Mouse (Mus musculus) heart, embryonic 11.5 days (tissue): ENCODE data around the gene Slc9a1. TPM values are rescaled to one million over a fixed set of nuclear protein-coding genes. Genes with fewer than 3 reads are reported as not detected.

Source experiments
- ATAC-seq: fragments of 200-750 bp; cut with Nextera tagmentation; replicated peaks from 2 replicates; pipeline ENCODE4 v1.8.0; 2017; ENCODE audit warnings: moderate library complexity; ENCODE audit not compliant: insufficient number of reproducible peaks, low FRiP score, low TSS enrichment
- H3K27ac ChIP-seq: fragments of 300-500 bp; sonication (generic); 2 replicates; pipeline ENCODE4 v1.5.1; 2014; ENCODE audit warnings: mild to moderate bottlenecking, low read depth, low read length
- H3K27me3 ChIP-seq: fragments of 300-500 bp; sonication (generic); 2 replicates; pipeline ENCODE4 v1.6.1; 2014; ENCODE audit warnings: mild to moderate bottlenecking, low read length, mixed read lengths; ENCODE audit not compliant: control insufficient read depth, insufficient read depth
- H3K36me3 ChIP-seq: fragments of 300-500 bp; sonication (generic); 2 replicates; pipeline ENCODE4 v1.6.1; 2014; ENCODE audit warnings: mild to moderate bottlenecking, low read length, moderate library complexity, mixed read lengths; ENCODE audit not compliant: control insufficient read depth, insufficient read depth
- H3K4me1 ChIP-seq: fragments of 300-500 bp; sonication (generic); 2 replicates; pipeline ENCODE4 v1.6.1; 2014; ENCODE audit warnings: low read length; ENCODE audit not compliant: control insufficient read depth, insufficient read depth
- H3K4me2 ChIP-seq: fragments of 300-500 bp; sonication (generic); 2 replicates; pipeline ENCODE4 v1.6.1; 2014; ENCODE audit warnings: mild to moderate bottlenecking, moderate library complexity
- H3K4me3 ChIP-seq: fragments of 300-500 bp; sonication (generic); 2 replicates; pipeline ENCODE4 v1.5.1; 2014; ENCODE audit warnings: low read depth, low read length
- H3K9ac ChIP-seq: fragments of 300-500 bp; sonication (generic); 2 replicates; pipeline ENCODE4 v1.6.1; 2014; ENCODE audit warnings: mild to moderate bottlenecking, low read depth, low read length, moderate library complexity
- H3K9me3 ChIP-seq: fragments of 300-500 bp; sonication (generic); replicated peaks from 2 replicates; pipeline ENCODE4 v1.6.1; 2016; ENCODE audit warnings: low read length; ENCODE audit not compliant: control insufficient read depth
- WGBS: fragments of 180-500 bp; shearing (Covaris S2); extraction: QIAGEN DNeasy Blood & Tissue Kit; methylation state at CpG from one replicate; pipeline ENCODE4 v1.1.7; 2014; ENCODE audit not compliant: insufficient replicate concordance; 5-methylcytosine and 5-hydroxymethylcytosine counted together
- polyA plus RNA-seq: library from polyadenylated mRNA; unstranded; fragments of >200 nt; fragmentation: Nextera tagmentation; extraction: Ambion mirVana; gene quantifications from 2 replicates; pipeline ENCODE4 v1.2.1, GENCODE M21; 2014

Slc9a1 gene
- polyA plus RNA-seq, 1 experiment from 2014 or later, result 4.8 TPM

GRCm38 (mm10) chr4:133431508-133431907 is 62.0 kb downstream of the Slc9a1 start:
- WGBS, result 83% methylated on average over 6 of the region's 6 CpGs
- Histone ChIP-seq H3K27ac (no peak overlapping the region), H3K9me3 (no peaks in the 10 kb centered on the region), H3K9ac (no peak overlapping the region), H3K36me3 (no peaks in the 10 kb centered on the region), H3K27me3 (no peaks in the 10 kb centered on the region), H3K4me3 (no peak overlapping the region), H3K4me2 (no peak overlapping the region), H3K4me1 (no peaks in the 10 kb centered on the region)
- no peak for ATAC-seq

GRCm38 (mm10) chr4:133432560-133433171 is 63.2 kb downstream of the Slc9a1 start:
- WGBS, result 14% methylated on average over 17 of the region's 17 CpGs
- no peaks in the 10 kb centered on the region for H3K9me3 ChIP-seq
- H3K4me1 ChIP-seq, result no peaks in the 10 kb centered on the region
- no peak overlapping the region for H3K27ac ChIP-seq
- ATAC-seq, result no peak
- no peaks in the 10 kb centered on the region for H3K27me3 ChIP-seq
- H3K4me2 ChIP-seq, result peak overlapping the region; percentile 14; the same call in 1 of the 2 replicates
- H3K9ac ChIP-seq, result no peak overlapping the region
- H3K36me3 ChIP-seq, result no peaks in the 10 kb centered on the region
- no peak overlapping the region for H3K4me3 ChIP-seq

GRCm38 (mm10) chr4:133435921-133436320 is 66.4 kb downstream of the Slc9a1 start:
- ATAC-seq, result no peak
- H3K27ac ChIP-seq, result no peak overlapping the region
- no peak overlapping the region for H3K4me2 ChIP-seq
- H3K9ac ChIP-seq, result no peak overlapping the region
- no peaks in the 10 kb centered on the region for H3K27me3 ChIP-seq
- H3K9me3 ChIP-seq, result no peaks in the 10 kb centered on the region
- no peak overlapping the region for H3K4me3 ChIP-seq
- H3K36me3 ChIP-seq, result no peaks in the 10 kb centered on the region
- 82% methylated on average over 11 of the region's 11 CpGs for WGBS
- peaks cover 14% of the 10 kb centered on the region for H3K4me1 ChIP-seq

GRCm38 (mm10) chr4:133439460-133440376 is 70.2 kb downstream of the Slc9a1 start:
- H3K4me3 ChIP-seq, result no peak overlapping the region
- no peaks in the 10 kb centered on the region for H3K27me3 ChIP-seq
- no peaks in the 10 kb centered on the region for H3K36me3 ChIP-seq
- WGBS, result 9% methylated on average over 17 of the region's 17 CpGs
- H3K9me3 ChIP-seq, result no peaks in the 10 kb centered on the region
- H3K4me2 ChIP-seq, result peak overlapping the region; percentile 60
- peak overlapping the region; percentile 2 for H3K9ac ChIP-seq
- peak; percentile 49; the same call in 1 of the 2 replicates for ATAC-seq
- H3K4me1 ChIP-seq, result peaks cover 14% of the 10 kb centered on the region
- H3K27ac ChIP-seq, result peak overlapping the region; percentile 58

- H3K4me1 ChIP-seq, result peaks cover 14% of the 10 kb centered on the region
- H3K9me3 ChIP-seq, result no peaks in the 10 kb centered on the region
- H3K27ac ChIP-seq, result no peak overlapping the region
- H3K4me3 ChIP-seq, result no peak overlapping the region
- peak overlapping the region; percentile 2 for H3K9ac ChIP-seq
- ATAC-seq, result no peak
- H3K27me3 ChIP-seq, result no peaks in the 10 kb centered on the region
- H3K36me3 ChIP-seq, result no peaks in the 10 kb centered on the region
- peak overlapping the region; percentile 60 for H3K4me2 ChIP-seq
- WGBS, result 13% methylated on average over 6 of the region's 6 CpGs
These were observed 70.9 kb downstream of the Slc9a1 start for GRCm38 (mm10) chr4:133440377-133440795.

- Histone ChIP-seq H3K4me3 (no peak overlapping the region), H3K9ac (no peak overlapping the region), H3K4me2 (no peak overlapping the region), H3K9me3 (no peaks in the 10 kb centered on the region), H3K27ac (no peak overlapping the region), H3K27me3 (no peaks in the 10 kb centered on the region), H3K36me3 (no peaks in the 10 kb centered on the region), H3K4me1 (peaks cover 14% of the 10 kb centered on the region)
- WGBS, result 60% methylated on average over 3 of the region's 3 CpGs
- no peak for ATAC-seq
These were observed 72.7 kb downstream of the Slc9a1 start for GRCm38 (mm10) chr4:133442194-133442593.

- Histone ChIP-seq H3K9me3 (no peaks in the 10 kb centered on the region), H3K4me3 (no peak overlapping the region), H3K27ac (0 out of 2 replicates have a peak overlapping the region, but pooled peaks have one; percentile 22), H3K4me1 (peaks cover 14% of the 10 kb centered on the region), H3K36me3 (no peaks in the 10 kb centered on the region), H3K9ac (no peak overlapping the region), H3K27me3 (no peaks in the 10 kb centered on the region), H3K4me2 (no peak overlapping the region)
- ATAC-seq, result no peak
- 52% methylated on average over 5 of the region's 5 CpGs for WGBS
These were observed 73.6 kb downstream of the Slc9a1 start for GRCm38 (mm10) chr4:133443085-133443484.

GRCm38 (mm10) chr4:133445727-133446126 is 76.2 kb downstream of the Slc9a1 start:
- Histone ChIP-seq H3K9me3 (no peaks in the 10 kb centered on the region), H3K4me1 (no peaks in the 10 kb centered on the region; the same call in 1 of the 2 replicates), H3K9ac (no peak overlapping the region), H3K4me3 (no peak overlapping the region), H3K4me2 (no peak overlapping the region), H3K27ac (no peak overlapping the region), H3K27me3 (no peaks in the 10 kb centered on the region), H3K36me3 (no peaks in the 10 kb centered on the region)
- WGBS, result 83% methylated on average over 5 of the region's 5 CpGs
- no peak for ATAC-seq
